Mouse (Mus musculus) mesoderm, embryonic 11.5 days (tissue): ENCODE data around the gene Susd5.

Experiments used
- DNase-seq: peaks from one replicate; pipeline ENCODE4 v3.0.0-alpha.2; 2012; ENCODE audit warnings: low read depth, low spot score

Gene Susd5

DNA sequence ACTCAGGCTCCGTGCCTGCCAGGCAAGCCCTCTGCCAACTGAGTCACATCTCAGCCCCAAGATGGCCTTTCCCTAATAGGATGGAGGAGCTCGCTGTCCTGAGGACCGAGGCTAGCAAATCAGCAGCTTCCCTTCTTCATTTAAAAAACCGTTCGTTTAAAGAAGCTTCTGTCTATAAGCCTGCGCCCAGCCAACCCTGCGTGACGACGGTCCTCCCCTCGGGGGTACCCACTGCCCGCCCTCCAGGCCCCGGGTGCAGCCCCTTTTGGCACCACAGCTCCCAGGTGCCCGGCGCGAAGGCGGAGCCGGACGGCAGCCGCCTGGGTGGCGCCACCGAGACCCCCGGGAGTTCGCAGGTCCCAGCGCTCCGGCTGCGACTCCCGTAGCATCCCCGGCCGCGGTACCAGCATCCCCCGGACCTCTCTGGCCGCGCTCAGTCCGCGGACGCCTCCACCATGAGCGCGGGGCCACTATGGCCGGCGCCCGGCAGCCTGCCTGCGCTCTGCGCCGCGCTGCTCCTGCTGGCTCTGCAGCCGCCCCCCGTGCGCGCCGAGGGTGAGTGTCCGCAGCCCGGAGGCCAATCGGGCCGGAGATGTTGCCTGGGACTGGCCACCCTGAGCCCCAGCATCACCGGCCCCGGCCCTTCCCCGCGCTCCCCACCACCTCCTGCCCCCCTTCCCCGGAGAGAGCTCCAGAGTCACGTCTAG lies at the start of gene Susd5:
TSS of gene Susd5 (plus strand) at position 51 of the 707 bp plus-strand sequence.
- no peak for DNase-seq

DNA sequence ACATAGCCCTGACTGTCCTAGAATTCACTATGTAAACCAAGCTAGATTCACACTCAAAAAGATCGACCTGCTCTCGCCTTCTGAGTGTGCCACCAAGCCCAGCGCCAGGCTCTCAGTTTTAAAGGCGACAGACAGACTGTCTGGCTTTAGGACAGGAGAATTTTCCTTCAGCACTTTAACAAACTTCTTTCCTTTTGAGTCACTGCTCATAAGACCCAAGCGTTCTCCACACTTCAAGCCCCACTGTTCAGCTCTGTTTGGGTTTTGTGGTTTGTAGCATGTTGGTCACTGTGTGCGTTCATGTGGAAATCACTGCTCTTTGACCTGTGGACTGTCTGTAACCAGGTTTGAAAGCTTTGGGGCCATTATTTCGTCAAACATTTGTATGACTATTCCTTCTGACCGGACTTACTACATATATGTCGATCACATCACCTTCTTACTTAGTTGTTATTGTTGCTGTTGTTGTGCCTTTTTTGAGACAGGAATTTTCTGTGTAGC lies 49.0 kb upstream of the Susd5 start:
- no peak for DNase-seq

DNA sequence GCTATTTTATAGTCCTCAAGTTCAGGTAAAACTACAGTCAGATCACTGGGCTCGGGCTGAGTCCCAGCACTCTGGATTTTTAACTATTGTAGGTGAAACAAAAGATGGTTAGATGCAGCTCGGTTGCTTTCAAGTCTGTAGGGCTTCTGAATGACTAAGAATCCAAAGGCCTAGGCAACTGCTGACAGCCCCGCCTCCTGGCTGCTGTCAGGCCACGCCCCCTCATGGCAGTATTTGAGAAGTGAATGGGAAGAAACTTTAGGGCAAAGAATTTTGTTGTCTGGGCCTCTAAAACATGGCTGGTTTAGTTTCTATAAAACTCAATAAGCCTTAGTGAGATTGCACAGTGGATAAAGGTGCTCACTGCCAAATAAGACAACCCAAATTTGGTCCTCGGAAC lies 47.4 kb upstream of the Susd5 start:
- DNase-seq: no peak

DNA sequence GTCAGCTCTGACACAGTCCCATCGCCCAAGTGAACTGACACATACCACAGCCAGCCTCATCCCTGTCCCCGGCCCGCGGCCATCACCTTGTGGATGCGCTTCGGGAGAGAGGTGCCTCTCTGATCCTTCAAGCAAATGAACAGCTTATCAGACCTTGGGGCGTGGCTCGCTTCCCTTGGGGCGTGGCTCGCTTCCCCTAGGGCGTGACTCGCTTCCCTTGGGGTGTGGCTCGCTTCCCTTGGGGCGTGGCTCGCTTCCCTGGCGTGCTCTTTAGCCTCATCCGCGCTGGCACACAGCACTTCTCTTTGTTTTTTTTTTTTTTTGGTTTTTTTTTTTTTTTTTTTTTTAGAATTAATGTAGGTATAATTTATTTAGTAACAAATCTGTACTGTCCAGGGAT lies 45.7 kb upstream of the Susd5 start:
- DNase-seq: no peak

DNA sequence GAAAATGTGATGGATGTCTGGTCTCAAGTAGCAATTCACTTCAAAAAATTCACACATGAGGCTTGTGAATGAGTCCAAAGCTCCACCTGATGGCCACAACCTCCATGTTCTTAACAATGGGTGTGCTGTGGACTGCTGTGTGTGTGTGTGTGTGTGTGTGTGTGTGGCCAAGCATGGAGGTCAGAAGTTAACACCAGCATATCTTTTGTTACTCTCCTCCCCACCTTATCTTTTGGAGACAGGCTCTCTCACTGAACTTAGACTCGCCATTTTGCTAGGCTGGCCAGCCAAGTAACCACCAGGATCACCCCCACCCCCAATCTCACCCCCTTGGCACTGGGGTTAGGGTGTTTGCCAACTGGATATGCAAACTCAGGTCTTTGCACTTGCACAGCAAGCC lies 42.9 kb upstream of the Susd5 start:
- no peak for DNase-seq

DNA sequence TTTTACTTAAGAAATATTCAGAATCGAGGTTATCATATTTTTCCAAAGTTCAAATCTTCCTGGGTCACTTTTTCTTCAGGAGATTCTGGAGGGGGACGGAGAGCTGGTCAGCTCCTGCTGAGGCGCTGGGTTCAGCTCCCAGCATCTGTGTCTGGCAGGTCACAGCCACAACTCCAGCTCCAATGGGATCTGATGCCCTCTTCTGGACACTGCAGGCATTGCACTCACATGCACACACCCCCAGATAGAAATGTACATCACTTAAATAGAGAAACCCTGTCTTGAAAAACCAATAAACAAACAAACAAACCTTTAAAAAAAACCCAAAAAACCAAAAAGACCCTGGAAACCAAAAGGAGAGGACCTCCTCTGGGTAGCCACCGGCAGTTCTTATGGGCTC lies 41.2 kb upstream of the Susd5 start:
- DNase-seq: no peak

DNA sequence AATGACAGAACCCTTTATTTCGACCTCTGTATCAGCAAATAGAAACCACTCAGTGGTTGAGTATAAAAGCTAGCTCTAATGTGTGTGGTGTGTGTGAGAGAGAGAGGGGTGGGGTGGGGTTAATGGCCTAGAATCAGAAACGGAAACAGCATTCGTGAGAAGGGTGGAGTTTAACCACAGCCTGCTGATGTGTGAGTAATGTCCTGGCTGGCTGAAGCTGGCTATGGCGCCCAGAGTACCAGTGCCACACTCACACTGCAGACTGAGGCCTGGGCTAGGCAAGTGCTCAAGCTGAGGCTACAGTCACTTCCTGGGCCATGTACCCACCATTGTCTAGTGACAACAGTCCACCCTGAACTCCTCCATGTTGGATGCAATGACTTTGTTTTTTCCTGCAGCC lies 40.5 kb upstream of the Susd5 start:
- no peak for DNase-seq

DNA sequence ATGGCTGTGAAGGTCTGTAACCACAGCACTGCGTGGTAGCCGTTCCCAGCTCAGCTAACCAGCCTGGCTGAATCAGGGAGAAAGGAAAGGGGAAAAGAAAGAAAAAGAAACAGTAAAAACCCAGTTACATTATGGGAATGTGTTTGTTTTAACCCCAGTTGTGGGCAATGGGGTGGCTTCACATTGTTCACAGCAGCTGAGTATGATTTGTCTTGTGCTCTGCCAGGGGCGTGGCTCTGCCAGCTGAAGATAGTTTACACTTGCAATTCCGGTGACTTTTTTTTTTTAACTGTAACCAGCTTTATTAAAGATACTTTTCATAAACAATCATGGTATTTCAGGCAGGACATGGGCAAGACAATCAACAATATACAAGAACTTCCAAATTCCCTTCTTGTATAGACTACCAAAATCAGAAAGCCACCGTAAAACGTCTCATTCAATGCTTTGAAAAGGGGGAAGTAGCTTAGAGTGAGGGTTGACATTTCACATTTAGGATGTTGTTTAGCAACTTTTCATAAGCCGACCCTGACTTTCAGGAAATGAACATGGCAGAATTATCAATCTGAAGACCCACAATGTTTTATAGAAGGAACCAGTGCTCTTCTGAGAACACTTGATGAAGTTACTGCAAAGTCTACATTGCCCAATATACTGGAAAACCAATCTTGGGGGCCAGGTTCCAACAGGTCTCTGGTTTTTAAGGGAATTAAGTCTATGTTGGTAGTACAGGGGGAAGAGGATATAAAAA lies 37.8 kb upstream of the Susd5 start:
- no peak for DNase-seq

DNA sequence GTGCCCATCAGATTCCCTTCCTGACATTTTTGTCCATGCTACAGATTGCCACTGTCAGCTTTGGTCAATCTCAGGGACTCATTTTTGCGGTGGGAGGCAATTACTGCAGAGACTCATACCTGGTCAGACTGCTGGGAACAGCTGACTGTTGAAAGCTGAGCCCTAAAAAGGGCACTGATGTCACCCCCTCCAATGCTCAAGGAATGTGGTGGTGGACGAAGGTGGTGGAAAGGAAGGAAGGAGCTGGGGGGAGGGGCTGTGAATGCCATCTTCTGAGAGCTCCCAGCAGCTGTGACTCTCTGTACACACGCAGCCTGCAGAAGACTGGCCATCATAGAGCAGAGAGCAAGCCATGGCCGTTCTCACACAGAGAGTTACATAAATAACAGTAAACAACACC lies 34.8 kb upstream of the Susd5 start:
- DNase-seq: no peak

DNA sequence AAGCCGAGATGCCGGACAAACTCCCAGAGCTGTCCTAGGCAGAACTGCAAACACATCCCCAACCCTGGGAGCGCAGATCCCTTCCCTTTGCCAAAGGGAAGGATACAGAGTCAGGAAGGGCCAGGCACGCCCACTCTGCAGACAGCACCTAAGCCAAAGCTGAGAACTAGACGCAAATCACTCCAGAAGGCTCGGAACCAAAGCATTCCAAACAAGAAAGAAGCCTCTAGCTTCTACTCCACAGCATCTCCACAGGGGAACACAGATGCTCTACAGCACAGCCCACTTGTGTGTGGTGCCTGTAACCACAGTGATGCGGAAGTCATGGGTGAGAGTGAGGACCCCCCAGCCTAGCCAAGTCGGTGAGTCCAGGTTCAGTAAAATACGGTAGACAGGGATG lies 31.8 kb upstream of the Susd5 start:
- no peak for DNase-seq

DNA sequence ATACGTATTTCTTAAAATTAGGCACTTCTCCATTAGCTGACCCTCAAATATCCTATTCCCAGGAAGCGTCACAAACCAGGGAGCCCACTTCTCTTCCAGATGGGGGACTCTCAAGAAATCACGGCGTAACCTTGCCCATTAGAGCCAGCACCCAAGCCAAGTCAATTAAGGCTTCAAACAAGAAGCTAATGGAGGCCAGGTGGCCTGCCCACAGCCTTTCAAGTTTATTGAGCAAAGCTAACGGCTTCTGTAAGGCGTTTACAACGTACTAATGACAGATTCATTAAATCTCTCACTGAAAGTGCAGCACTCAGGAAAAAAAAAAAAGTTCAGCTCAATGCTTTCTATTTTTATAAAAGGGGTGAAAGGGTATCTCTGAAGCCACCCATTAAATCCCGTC lies 31.1 kb upstream of the Susd5 start:
- DNase-seq: no peak

DNA sequence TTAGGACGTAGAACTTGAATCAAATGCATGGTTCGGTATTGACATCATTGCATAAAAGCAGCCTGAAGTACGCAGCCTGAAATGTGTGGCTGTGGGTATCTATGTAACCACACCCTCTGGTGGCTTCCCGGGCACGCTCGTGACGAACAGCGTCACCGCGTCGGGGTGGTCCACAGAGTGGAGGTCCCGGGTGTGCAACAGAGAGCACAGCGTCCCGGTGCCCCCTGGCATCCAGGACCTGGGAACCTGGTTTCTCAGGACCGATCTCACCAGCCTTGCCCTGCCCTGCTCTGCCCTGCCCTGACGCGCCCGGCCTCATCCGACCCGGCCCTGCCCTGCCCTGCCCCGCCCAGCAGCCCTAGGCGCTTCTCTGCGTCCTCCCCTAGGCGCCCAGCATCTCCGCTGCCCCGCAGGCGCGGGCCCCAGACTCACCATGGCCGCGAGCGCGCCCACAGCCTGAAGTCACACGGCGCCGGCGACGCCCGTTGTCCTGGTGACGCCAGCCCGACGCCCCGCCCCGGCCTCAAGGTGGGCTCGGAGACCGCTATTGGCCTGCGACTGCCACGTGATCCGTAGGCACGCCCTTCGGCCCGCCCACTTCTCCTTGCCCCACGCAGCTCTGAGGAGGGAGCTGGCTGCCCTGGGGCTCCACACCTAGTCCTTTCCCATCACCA lies 30.5 kb upstream of the Susd5 start:
- peak; percentile 91 for DNase-seq

DNA sequence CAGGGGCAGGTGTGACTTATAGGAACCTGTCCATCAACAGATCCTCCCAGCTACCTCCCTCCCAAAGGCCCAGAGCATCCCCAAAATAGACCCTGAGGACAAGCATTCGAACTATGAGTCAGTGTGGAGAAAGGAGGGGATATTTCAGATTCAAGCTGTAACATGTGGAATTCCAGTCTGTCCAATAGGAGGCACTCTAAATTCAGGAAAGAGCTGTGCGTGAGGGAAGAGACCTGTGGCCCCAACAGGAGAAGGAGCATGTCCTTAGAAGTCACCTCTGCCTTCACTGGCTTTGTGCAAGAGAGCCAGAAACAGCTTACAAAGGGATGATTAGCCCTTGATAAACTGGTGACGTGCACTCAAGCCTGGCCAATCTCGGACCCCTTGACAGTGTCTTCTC lies 16.0 kb upstream of the Susd5 start:
- DNase-seq: no peak

DNA sequence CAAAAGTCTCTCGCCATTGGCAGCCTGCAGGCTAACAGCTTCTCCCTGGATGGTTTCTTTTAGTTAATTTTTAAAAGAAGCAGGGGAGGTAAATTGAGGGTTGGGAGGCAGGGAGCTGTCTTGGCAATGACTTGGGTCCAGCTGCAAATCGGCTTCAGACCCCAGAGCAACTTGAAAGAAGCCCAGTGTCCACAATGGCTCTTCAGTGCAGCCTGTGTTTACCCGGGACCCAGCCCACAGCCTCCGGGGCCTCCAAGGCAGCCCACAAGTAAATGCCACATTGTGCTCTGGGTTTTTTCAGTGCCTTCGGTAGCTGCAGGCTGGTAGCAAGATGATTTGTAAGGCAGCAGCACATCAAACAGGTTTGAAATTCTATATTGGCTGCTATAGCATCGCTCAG lies 14.4 kb upstream of the Susd5 start:
- peak; percentile 30 for DNase-seq

DNA sequence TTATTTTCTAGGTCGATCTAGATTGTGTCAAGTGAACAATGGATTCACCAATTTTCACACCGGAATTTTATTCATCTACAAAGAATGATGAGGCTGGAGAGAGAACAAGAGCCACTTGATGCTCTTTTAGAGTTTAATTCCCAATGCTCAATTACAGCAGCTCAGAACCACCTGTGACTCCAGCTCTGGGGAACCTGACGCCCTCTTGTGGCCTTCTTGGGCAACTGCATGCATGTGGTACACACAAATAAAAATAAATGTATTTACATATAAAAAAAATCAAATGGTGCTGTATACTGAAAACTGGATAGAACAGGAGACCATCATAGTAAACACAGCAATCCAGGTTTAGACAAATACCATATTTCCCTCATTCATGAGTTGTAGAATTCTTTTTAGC lies 12.5 kb upstream of the Susd5 start:
- no peak for DNase-seq

DNA sequence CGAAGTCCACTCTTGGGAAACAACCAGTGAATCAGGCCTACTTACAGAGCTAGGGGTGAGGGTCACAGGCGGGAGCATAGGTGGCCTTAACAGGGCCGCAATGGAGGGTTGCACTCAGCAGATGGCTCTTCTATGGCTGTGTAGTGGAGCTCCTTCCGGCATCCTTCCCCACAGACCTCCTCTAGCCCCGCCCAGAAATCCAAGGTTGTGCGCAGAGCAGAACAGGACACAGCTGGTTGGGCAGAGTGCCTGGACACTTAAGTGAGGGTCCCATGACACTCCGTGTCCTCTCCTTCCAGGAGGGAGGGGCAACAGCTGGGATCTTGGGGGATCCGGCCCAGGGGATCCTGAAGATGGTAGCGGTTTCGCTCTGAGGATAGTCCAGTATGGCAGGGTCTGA lies 10.9 kb upstream of the Susd5 start, which contains the start of gene Fbxl2:
TSS of gene Fbxl2 (minus strand) at position 164 of the 400 bp plus-strand sequence.
- DNase-seq: no peak

DNA sequence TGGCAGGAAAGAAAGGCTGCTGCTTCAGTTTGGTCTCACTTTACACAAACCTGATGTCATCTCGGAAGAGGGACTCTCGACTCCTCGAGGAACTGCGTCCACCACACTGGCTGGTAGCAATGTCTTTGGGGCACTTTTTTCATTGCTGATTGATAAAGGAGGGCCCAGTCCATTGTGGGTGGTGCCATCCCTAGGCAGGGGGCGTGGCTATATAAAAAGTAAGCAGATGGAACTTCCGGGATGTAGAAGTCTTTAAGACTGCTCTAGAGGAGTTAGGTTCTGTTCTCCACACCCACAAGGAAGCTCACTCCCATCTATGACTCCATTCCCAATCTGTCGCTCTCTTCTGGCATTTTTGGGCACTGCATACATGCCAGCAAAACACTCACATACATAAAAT lies 10.3 kb upstream of the Susd5 start:
- no peak for DNase-seq

DNA sequence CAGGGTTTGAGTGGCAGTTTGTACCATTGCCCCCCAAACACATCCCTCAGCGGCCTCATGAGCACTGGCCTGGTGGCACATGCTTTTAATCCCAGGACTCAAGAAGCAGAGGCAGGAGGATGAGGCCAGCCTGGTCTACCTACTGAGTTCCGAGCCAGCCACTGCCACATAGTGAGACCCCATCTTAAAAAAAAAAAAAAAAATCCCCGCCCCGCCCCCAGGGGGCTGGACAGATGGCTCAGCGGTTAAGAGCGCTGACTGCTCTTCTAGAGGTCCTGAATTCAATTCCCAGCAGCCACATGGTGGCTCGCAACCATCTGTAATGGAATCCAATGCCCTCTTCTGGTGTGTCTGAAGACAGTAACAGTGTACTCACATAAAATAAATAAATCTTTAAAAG lies 6.8 kb upstream of the Susd5 start:
- no peak for DNase-seq

DNA sequence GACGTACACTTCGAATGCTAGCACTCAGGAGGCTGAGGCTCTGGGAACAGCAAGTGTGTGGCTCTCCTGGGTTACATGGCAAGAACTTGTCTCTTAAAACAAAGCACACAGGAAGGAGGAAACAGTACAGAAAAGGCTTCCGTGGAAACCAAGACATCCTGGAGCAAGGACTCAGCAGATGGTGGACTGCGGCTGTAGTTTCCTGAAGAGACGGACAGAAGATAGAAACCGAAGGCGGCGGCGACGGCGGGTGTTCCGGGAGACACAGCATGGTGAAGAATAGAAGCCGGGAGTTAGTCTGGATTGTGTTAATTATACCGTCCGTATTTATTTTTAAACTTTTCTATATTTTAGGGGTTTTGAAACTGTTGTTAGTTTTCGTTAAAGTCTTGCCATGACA lies 6.2 kb upstream of the Susd5 start:
- no peak for DNase-seq

DNA sequence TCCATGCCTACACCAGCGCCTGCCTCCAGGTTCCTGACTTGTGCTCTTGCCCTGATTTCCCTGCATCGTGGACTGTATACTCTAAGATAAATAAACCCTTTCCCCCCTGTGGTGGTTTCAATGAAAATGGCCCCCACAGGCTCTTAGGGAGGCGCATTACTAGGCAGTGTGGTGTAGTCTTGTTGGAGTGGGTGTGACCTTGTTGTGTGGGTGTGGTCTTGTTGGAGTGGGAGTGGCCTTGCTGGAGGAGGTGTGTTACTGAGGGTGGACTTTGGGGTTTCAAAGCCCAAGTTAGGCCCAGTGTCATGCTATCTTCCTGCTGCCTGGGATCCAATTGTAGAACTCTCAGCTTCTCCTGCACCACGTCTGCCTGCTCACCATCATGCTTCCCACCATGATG lies 4.9 kb upstream of the Susd5 start:
- no peak for DNase-seq

DNA sequence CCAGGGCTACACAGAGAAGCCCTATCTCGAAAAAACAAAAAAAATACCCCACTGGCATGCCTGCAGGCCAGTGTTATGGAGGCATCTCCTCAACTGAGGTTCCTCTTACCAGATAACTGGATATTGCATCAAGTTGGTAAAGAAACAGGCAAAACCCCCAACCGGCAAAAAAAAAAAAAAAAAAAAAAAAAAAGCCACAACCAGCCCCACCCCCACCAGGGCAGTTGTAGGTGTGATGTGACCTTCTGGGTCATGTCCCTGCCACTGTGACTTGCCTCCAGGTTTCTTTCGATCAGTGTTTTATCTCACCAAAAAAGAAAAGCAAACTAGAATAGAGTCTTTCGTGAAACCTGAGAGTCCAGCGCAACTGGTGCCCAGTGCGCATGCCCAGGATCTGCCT lies 4.1 kb upstream of the Susd5 start:
- DNase-seq: no peak

DNA sequence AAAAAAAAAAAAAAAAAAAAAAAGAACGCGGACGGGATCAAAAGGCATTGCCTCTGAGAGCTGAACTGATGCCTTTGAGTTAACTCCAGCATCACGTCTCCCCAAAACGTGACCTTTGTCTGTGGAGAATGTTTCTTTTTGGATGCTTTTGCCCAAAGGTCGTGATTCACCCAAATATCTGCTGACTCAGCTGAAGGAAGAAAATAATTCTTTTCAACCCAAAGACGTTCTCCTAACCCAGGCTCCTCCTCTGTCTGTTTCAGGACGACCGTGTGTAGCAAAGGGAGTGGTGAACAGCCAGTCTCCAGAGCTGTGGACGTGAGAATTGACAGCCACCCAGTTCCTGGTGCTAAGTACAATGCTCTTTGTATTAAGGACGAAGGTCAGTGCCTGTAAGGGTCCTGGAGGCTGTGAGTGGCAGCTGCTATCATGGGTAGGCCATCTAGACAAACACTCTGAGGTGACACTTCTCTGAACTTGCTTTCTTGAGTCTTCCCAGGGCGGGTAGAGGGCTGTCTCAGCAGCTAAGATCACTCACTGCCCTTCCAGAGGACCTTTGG lies 11.6 kb downstream of the Susd5 start:
- DNase-seq: no peak
